Mouse (Mus musculus) spleen, adult 18-20 months (tissue): ENCODE measurements around the gene Sox1.

ENCODE experiments used
- DNase-seq, 2 experiments: peaks; one replicate each; pipeline ENCODE4 v3.0.0; 2022; ENCODE audit warnings: mixed read lengths in 2 of 2

Sox1 gene

GRCm38 (mm10) chr8:12389801-12390639, 5.1 kb upstream of the Sox1 start:
- no peak for DNase-seq

- DNase-seq, result no peak
These were observed 4.3 kb upstream of the Sox1 start for GRCm38 (mm10) chr8:12390640-12391365.

GRCm38 (mm10) chr8:12391366-12392250, 3.5 kb upstream of the Sox1 start:
- DNase-seq, result no peak

- no peak for DNase-seq
These were observed 2.3 kb upstream of the Sox1 start for GRCm38 (mm10) chr8:12392801-12393200.

- DNase-seq, result no peak
These were observed 602 bp upstream of the Sox1 start for GRCm38 (mm10) chr8:12394385-12395000.

GRCm38 (mm10) chr8:12396501-12397345, 1.6 kb downstream of the Sox1 start:
- no peak for DNase-seq

- DNase-seq, result no peak
These were observed 2.3 kb downstream of the Sox1 start for GRCm38 (mm10) chr8:12397346-12397925.

GRCm38 (mm10) chr8:12398011-12398945, 3.2 kb downstream of the Sox1 start:
- DNase-seq, result no peak

- no peak for DNase-seq
These were observed 4.5 kb downstream of the Sox1 start for GRCm38 (mm10) chr8:12399421-12400205.

GRCm38 (mm10) chr8:12400611-12401390, 5.7 kb downstream of the Sox1 start:
- DNase-seq, result no peak

GRCm38 (mm10) chr8:12401391-12402270, 6.5 kb downstream of the Sox1 start:
- no peak for DNase-seq

- no peak for DNase-seq
These were observed 7.6 kb downstream of the Sox1 start for GRCm38 (mm10) chr8:12402709-12403108.

- no peak for DNase-seq
These were observed 12.9 kb downstream of the Sox1 start for GRCm38 (mm10) chr8:12408020-12408419.

- no peak for DNase-seq
These were observed 14.9 kb downstream of the Sox1 start for GRCm38 (mm10) chr8:12409976-12410375.

GRCm38 (mm10) chr8:12417056-12417455, 22.0 kb downstream of the Sox1 start:
- no peak for DNase-seq

GRCm38 (mm10) chr8:12420537-12420936, 25.4 kb downstream of the Sox1 start:
- DNase-seq, result no peak

- no peak for DNase-seq
These were observed 30.8 kb downstream of the Sox1 start for GRCm38 (mm10) chr8:12425906-12426305.
